Mouse (Mus musculus) embryonic fibroblast, embryonic 13.5 days (primary cell): ENCODE measurements around the gene Itpka. TPM values are rescaled to one million over a fixed set of nuclear protein-coding genes. Genes with fewer than 3 reads are reported as not detected.

ENCODE experiments used
- H3K27ac ChIP-seq: 2 replicates; pipeline ENCODE4 v1.5.1; 2012; ENCODE audit warnings: low read length, control low read depth, inconsistent platforms; ENCODE audit not compliant: insufficient read depth
- H3K4me1 ChIP-seq: 2 replicates; pipeline ENCODE4 v1.6.1; 2011; ENCODE audit warnings: low read length; ENCODE audit not compliant: control insufficient read depth, insufficient read depth
- H3K4me3 ChIP-seq: 2 replicates; pipeline ENCODE4 v1.5.1; 2011; ENCODE audit warnings: mild to moderate bottlenecking, control low read depth, low read length; ENCODE audit not compliant: insufficient read depth
- CTCF ChIP-seq: IDR thresholded peaks from 2 replicates; pipeline ENCODE4 v1.5.1; 2011; ENCODE audit warnings: mild to moderate bottlenecking, control low read depth, low read length, moderate library complexity, borderline replicate concordance; ENCODE audit not compliant: insufficient read depth
- POLR2A ChIP-seq: IDR thresholded peaks from 2 replicates; pipeline ENCODE4 v1.6.1; 2011; ENCODE audit warnings: low read depth, mild to moderate bottlenecking, control low read depth, low read length, moderate library complexity
- polyA plus RNA-seq: library from polyadenylated mRNA; stranded (reverse); fragments of >200 nt; gene quantifications from 2 replicates; pipeline ENCODE4 v1.2.4, GENCODE M21; 2011; ENCODE audit warnings: low read depth; ENCODE audit not compliant: missing spikeins, insufficient read length

The Itpka gene
- polyA plus RNA-seq, 1 experiment, result not detected

DNA sequence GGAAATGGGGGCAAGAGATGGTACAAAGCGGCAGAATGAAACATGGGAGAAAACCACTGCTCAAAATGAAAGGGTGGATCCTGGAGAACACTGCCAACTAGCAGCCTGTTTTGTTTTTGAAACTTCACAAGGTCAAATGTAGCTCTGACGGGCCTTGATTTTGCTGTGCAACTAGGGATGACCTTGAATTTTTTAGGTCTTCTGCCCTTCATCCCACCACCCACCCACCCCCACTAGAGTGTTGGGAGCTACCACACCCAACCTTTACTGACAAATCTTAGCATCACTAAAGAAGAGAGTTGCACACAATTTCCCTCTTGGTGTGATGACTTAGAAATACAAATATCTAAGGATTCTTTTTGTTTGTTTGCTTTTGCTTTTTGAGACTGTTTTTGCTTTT lies 47.9 kb downstream of the Itpka start:
- TF ChIP-seq CTCF (no peak), POLR2A (no peak)
- H3K4me1 ChIP-seq, result no peaks in the 10 kb centered on the region
- no peak overlapping the region for H3K4me3 ChIP-seq
- H3K27ac ChIP-seq, result no peak overlapping the region

DNA sequence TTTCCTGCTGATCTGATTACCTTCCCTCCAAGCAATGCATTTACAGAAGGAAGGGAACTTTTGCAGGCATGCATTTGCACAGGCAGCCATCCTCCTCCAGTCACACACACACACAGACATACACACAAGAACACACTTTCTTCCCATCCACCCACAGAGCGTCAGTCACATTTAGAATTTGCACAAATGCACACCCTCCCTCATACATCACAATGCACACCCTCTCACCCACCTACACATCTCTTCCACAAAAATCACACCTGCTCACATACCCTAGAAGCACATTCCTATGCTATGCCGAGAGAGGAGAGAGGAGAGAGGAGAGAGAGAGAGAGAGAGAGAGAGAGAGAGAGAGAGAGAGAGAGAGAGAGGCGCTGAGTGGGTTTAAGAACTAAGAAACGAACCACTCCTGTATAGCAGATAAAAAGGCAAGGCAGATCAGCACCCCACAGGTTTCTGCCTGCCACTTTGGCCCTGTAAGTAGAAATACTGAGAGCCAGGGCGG lies 55.2 kb downstream of the Itpka start, which contains the start of gene Tyro3:
TSS of gene Tyro3 (plus strand) at position 455 of the 505 bp plus-strand sequence.
- TF ChIP-seq CTCF, result no peak
- TF ChIP-seq POLR2A, result no peak
- no peak within 1 kb of the TSS for H3K4me3 ChIP-seq
- no peaks in the 10 kb centered on the region for H3K4me1 ChIP-seq
- no peak within 1 kb of the TSS for H3K27ac ChIP-seq

DNA sequence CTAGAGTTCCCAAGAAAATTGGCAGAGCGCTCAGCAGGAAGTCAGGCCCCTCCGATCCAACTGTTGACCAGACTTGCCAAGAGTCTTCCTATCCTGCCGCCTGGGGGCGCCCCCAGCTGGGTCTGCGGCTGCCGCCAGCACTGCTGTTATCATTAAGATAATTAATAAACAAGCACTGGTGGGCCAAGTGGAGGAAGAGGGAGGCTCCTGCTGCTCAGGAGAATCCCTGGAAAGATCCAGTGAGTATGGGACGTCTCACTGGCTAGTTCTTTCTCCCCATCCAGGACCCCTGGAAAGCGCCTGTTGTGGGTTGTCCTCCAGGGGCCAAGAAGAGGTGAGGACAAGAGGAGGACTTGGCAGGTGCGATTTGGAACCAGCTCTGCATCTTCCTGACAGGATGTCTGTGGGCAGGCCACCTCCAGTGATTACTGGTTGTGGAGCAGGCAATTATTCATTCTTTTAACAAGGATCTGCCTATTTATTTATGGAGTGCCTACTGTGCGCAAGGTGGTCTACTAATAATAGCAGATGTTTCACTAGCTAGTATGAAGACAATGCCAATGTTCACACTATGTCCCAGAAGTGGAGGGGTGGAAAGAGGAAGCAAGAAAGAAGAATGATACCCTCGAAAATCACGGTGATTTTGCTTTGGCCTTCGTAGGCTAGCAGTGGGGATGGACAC lies 56.2 kb downstream of the Itpka start:
- TF ChIP-seq CTCF (no peak), POLR2A (no peak)
- Histone ChIP-seq H3K4me3 (no peak overlapping the region; the same call in 1 of the 2 replicates), H3K27ac (no peak overlapping the region), H3K4me1 (peaks cover 4% of the 10 kb centered on the region; the same call in 1 of the 2 replicates)

DNA sequence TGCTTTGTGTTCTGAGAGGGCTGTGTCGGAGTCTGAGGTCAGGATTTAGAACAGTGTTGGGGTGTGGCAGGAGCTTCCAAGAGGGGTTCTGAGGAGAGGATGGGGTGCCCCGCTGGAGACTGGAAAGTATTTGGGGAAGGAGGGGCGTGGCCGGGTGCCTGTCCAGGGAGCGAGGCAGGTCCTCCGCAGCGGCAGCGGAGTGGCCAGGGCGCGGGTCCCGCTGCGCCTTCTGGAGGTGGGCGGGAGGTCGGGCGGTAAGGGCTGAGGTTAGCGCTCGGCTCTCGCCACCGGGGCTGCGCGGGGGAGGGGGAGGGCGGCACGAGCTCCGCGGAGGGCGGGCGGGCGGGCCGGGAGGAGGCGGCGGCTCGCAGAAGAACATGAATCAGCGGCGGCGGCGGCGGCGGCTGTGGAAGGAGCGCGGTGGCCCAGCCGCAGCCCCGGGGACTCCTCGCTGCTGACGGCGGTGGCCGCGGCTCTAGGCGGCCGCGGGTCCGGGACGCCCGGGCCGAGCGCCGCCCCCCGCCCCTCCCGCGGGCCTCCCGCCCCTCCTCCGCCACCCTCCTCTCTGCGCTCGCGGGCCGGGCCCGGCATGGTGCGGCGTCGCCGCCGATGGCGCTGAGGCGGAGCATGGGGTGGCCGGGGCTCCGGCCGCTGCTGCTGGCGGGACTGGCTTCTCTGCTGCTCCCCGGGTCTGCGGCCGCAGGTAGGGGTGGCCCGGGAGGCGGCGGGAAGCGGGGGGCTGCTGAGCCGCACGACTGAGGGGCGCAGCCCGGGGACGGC lies 57.2 kb downstream of the Itpka start:
- TF ChIP-seq POLR2A, result peak; percentile 52
- TF ChIP-seq CTCF, result no peak
- peak overlapping the region; percentile 65 for H3K4me3 ChIP-seq
- no peak overlapping the region for H3K27ac ChIP-seq
- peaks cover 8% of the 10 kb centered on the region; the same call in 1 of the 2 replicates for H3K4me1 ChIP-seq

DNA sequence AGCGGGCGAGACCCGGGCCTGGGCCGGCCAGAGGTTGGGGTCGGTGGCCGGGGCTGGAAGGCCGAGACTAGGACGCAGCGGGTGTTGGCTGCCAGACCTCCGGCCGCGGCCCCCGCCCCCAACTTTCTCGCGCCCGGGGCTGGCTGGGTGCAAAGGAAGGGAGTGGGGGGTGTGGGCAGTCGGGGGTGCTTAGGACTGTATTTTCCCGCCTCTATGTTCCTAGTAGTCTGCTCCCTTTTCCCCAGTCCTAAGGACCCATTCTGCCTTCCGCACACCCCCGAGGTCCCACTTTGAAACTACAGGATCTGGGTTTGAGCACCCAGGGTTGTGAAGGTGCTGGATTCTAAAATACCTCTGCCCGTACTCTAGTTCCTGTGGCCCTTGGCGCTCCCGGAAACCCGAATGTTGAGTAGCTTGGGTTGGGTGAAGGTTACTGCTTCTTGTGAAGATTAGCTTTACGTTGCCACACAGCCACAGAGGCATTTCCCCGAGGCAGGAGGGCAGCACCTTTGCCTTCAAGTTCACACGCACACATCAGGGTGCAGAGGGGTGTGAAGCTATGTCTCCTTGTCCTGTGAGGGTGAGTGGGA lies 57.9 kb downstream of the Itpka start:
- no peak for TF ChIP-seq CTCF
- no peak for TF ChIP-seq POLR2A
- peak overlapping the region; percentile 65 for H3K4me3 ChIP-seq
- H3K4me1 ChIP-seq, result peaks cover 8% of the 10 kb centered on the region; the same call in 1 of the 2 replicates
- no peak overlapping the region for H3K27ac ChIP-seq

Other genes starting within 250 kb of the Itpka start
- 0.94 and 1.1 TPM in 2 replicates for gene Exd1, start 194.7 kb upstream of the Itpka start, polyA plus RNA-seq
- 113 and 129 TPM in 2 replicates for gene Chp1, start 194.6 kb upstream of the Itpka start, polyA plus RNA-seq
- 33.0 and 59.3 TPM in 2 replicates for gene Nusap1, start 124.0 kb upstream of the Itpka start, polyA plus RNA-seq
- gene Oip5, start 123.9 kb upstream of the Itpka start, polyA plus RNA-seq, result 9.0 and 11.1 TPM in 2 replicates
- 29.9 and 31.3 TPM in 2 replicates for gene Ndufaf1, start 79.5 kb upstream of the Itpka start, polyA plus RNA-seq
- 27.9 and 31.2 TPM in 2 replicates for gene Rtf1, start 67.3 kb upstream of the Itpka start, polyA plus RNA-seq
- gene Ltk, start 18.1 kb downstream of the Itpka start, polyA plus RNA-seq, result not detected in 2 replicates
- 12.2 and 13.0 TPM in 2 replicates for gene Rpap1, start 45.2 kb downstream of the Itpka start, polyA plus RNA-seq
- gene Tyro3, start 55.4 kb downstream of the Itpka start, polyA plus RNA-seq, result 17.8 and 19.9 TPM in 2 replicates
- gene Mga, start 154.9 kb downstream of the Itpka start, polyA plus RNA-seq, result 55.7 and 69.2 TPM in 2 replicates
- gene Mapkbp1, start 230.4 kb downstream of the Itpka start, polyA plus RNA-seq, result 14.6 and 16.2 TPM in 2 replicates